Mouse (Mus musculus): ENCODE data around the gene Zfp628.

GRCm38 (mm10) chr7:4865579-4866493 lies 49.2 kb upstream of the Zfp628 start:
- TF ChIP-seq CTCF (IDR thresholded peaks at IDR 0.05; ENCODE audit: low read depth, low read length) (no peak), POLR2A (IDR thresholded peaks at IDR 0.05; ENCODE audit: extremely low read depth, insufficient read depth, low read length) (peak; percentile 85)
